Mouse (Mus musculus) mature B cell (primary cell): ENCODE measurements around the gene Chrna9.

Experiments
- in situ Hi-C: fragments of 300-500 bp; cut with MboI; formaldehyde crosslinking; loops from 2 replicates; pipeline ENCODE4 v1.14.3; 2019

Gene Chrna9

GRCm38 (mm10) chr5:65919326-65919725 lies 15.4 kb upstream of the Chrna9 start:
- in situ Hi-C loops, result no loop called here

DNA sequence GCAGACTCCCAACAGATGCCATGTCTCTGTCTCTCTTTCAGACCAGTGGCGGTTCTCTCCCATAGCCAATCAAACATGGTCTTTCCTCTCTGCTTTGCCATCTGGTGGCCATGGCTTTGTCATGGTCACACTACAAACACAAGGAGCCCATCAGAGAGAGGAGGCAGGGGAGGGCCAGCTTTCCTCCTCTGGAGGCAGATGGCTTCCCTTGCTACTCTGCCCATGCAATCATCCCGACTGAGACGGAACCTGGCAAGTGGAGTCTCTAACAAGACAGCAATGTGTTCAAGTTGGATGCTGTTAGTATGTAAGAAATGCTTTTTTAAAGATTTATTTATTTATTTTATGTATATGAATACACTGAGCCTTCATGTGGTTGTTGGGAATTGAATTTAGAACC lies 14.8 kb upstream of the Chrna9 start:
- in situ Hi-C loops, result no loop called here

DNA sequence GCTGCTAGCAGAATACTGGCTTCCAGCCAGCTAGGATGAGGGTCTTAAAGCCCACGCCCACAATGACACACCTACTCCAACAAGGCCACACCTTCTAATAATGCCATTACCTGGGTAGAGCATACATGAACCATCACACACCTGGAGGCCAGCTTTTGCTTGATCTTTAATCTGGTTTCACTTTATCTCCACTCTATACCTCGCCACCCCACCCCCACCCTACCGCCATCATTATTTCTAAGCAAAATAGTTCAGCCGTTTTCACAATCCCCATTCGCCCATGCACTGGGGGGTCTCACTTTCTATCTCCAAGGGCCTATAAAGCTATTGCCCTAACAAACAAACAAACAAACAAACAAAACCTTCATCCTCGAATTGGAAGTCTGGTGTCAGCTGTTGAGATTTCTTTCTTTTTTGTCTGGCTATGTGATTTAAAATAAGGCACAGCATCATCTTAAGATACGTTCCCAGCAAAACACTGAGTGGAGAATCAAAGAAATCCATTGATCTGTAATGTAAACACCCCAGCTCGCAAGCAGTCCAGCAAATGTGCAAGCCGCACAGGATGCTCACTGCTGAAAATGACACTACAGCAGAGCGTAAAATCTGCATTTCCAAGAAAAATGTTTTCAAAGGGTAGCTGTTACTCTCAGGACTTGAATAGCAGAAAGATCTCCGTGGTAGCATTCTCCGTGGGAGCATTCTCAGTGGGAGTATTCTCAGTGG lies 13.9 kb upstream of the Chrna9 start:
- in situ Hi-C loops, result no loop called here

DNA sequence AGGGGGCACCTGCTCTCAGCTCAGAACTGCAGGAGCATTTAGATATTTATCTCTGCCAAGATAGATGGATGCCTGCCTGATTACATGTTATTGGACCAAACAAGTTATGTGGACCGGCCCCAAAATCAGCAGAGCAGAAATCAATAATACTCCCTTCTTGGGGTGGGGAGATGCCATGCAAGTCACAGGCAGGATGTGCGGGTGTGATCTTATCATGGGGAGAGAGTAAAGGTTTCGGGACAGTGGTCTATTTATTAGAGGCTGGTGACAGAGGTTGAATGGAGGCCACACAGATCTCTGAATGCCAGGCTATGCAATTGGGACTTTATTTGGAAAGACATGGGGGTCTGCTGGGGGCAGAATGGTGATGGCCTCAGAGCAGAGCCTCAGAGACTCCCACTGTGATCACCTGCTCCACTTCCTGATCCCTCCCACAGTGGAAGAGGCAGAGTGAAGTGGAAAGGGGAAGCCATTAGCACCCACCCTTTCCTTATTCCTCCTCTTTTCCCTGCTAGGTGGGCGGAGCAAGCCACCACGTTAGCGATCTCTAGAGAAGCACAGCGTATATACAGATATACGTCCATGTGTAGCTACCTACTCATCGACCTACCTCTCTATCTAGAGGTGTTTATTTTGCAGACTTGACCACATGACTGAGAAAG lies 13.1 kb upstream of the Chrna9 start:
- in situ Hi-C loops, result no loop called here

DNA sequence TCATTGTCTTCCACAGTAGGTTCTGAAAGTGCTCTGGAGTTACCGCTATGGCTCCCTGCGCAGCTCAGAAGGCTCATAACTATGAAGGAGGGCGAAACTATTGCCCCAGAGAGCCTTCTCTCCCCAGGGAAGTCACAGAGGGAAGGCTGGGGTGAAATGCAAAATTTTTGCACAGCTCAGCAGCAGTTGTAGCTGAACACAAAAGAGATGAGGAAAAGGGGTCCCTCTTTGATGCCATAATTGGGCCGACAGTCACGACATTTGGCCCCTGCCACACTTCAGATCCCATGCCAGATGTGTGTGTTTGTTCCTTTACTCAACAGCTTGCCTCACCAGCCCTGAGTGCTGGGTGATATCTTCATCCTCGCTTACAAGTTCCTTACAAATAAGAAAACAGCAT lies 8.1 kb upstream of the Chrna9 start:
- in situ Hi-C loops, result no loop called here

GRCm38 (mm10) chr5:65929162-65929561 lies 5.6 kb upstream of the Chrna9 start:
- in situ Hi-C loops, result no loop called here

GRCm38 (mm10) chr5:65930171-65930570 lies 4.5 kb upstream of the Chrna9 start:
- in situ Hi-C loops, result loop anchor here (5.0 kb wide), 1 partner anchor 43 kb away; no protein-coding TSS in a partner anchor

GRCm38 (mm10) chr5:65933258-65933657 lies 1.5 kb upstream of the Chrna9 start:
- in situ Hi-C loops, result loop anchor here (5.0 kb wide), 1 partner anchor 46 kb away; no protein-coding TSS in a partner anchor

DNA sequence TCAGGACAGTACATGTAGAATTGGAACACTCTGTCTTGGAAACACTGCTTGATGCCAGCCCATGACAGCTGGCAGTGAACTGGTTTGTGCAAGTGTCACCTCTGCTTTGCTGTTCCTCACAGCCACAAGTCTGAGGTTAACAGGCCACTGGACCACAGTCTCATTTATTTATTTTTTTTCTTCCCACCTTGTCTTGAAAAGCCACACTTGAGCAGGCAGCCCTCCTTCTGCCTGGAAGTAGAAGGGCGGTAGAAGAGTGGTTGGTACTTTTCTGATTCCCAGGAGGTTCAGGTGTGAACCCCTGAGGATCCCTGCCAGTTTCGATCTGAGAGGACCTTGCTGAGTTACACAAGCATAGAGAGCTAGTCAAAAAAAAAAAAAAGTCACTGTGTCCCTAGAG lies 957 bp upstream of the Chrna9 start:
- in situ Hi-C loops, result loop anchor here (5.0 kb wide), 1 partner anchor 46 kb away; no protein-coding TSS in a partner anchor

- in situ Hi-C loops, result no loop called here
Observed at GRCm38 (mm10) chr5:65937011-65937726, 2.4 kb downstream of the Chrna9 start.

DNA sequence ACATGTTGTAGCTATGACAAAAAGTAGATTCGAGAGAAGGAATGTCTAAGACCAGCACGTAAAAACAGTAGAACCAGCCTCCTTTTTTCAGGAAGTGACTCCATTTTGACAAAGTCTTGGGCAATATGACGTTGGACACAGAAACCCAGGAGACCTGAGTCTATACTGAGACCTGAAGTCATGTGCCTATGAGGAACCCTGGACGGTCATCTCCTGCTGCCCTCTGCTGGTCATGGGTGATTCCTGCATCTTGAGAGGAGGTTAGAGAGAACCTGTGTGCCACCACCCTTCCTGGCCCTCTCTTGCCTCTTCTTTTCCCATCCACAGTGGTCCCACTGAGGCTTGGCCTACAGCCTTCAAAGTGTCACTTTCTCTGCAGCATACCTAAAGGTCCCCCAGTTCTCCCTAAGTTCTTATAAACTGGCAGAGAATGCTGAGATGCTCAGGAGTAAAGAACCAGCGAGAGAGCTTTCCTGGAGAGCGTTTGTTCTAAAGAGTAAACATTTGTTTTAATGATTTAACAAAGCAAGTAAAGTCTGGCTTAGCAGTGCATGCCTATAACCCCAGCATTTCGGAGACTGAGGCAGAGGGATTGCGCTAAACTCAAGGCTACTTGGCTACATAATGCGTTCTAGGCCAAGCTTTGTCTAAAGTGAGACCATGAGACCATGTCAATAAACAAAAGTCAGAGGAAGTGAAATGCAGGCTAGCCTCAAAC lies 3.4 kb downstream of the Chrna9 start:
- in situ Hi-C loops, result no loop called here

DNA sequence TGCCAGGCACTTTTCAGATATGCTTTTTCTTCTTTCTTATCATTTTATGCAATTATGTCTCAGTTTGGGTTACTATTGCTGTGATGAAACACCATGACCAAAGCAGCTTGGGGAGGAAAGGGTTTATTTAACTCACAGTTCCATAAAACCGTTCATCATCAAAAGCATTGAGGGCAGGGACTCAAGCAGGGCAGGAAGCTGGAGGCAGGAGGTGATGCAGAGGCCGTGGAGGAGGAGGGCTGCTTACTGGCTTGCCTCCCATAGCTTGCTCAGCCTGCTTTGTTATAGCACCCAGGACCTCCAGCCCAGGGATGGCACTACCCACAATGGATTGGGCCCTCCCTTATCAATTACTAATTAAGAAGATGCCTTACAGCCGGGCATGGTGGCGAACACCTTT lies 6.4 kb downstream of the Chrna9 start:
- in situ Hi-C loops, result loop anchor here (10.0 kb wide), 1 partner anchor 106 kb away; no protein-coding TSS in a partner anchor

- in situ Hi-C loops, result loop anchor here (10.0 kb wide), 1 partner anchor 115 kb away; no protein-coding TSS in a partner anchor
Observed at GRCm38 (mm10) chr5:65949822-65950221, 15.1 kb downstream of the Chrna9 start.

GRCm38 (mm10) chr5:65950236-65950635 lies 15.5 kb downstream of the Chrna9 start:
- in situ Hi-C loops, result no loop called here

GRCm38 (mm10) chr5:65950679-65951512 lies 16.2 kb downstream of the Chrna9 start:
- in situ Hi-C loops, result no loop called here

DNA sequence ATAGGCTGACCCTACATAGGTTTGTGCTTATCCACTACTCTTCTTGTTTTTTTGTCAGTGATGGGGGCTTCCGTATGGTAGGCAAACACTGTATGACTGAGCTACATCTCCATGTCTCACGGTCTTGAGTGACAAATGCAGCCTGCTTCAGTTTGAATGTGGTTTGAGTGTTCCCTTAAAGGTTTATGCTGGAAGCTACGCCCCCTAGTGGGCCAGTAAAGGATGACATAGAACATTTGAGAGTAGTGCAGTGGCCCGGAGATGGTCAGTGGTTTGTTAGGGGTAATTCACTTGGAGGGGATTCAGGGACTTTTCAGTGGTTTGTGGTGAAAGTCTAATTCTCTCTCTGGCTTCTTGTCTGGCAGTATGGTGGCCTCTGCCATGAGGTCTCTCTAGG lies 16.8 kb downstream of the Chrna9 start:
- in situ Hi-C loops, result no loop called here

DNA sequence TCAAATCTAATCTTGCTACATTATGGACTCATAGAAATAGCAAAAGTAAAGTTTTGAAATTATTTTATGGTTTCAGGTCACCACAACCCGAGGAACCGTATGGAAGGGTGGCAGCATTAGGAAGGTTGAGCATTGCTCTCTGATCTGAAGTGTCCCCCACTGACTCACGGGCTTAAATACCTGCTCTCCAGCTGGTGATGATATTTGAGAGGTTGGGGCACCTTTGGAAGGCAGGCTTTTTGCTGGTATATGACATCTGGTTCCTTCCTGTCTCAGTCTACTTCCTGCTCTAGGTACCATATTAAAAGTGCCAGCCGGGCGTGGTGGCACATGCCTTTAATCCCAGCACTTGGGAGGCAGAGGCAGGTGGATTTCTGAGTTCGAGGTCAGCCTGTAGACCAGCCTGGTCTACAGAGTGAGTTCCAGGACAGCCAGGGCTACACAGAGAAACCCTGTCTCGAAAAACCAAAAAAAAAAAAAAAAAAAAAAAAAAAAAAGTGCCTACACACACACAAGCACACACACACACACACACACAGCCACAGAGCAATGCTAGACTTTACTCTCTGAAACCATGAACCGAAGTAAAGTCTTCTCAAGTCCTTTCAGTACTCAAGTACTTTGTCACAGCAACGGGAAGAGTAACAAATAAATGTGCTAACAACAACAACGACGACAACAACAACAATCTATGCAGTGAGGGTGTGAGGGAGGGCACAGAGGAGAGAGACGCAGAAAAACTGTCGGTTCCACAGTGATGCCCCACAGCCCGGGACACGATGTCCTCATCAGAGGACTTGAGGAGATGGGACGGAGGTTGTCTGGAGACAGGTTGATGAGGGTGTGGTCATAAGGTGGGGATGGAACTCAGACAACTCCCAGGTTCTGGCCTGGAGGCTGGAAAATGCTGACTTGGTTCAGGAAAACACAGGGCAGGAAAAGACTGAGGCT lies 19.7 kb downstream of the Chrna9 start:
- in situ Hi-C loops, result no loop called here

DNA sequence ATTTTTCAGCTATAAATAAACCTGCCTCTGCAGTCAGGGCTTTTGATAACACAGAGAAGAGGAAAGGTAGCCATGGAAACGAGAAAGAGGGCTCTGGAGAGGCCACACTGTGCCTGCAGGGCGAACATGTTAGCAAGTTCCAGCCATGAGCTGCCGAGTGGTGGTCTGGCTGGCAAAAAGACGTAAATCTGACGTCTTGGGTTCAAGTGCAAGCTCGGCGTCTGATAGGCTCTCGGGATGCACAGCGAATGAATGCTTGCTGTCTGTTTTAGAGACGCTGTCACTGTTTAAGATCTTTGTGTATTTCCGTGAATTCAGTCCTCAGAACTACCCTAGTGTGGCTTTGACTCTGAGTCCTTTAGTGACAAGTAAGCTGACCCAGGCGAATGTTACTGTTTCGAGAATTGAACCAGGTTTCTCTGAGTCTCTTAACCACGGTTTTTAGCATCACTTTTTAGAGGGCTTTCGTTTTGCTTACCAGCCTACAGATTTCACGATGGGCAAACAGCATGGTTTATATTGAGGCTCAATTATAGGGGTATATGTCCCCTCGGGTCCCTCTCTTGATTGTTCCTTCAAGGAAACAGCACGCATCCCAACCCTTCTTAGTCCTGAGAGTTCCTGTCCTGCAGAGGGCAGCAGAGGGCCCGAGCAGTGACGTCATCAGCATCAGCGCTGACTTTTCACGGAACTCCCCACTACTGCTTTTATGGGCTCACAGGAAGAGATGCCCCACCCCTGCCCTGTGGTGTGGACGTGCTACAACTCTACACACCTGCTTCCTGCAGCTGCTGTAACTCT lies 20.8 kb downstream of the Chrna9 start:
- in situ Hi-C loops, result no loop called here
